Mouse (Mus musculus) erythroblast, embryonic 14.5 days (primary cell): ENCODE results near the gene Ctsw. TPM values are rescaled to one million over a fixed set of nuclear protein-coding genes. Genes with fewer than 3 reads are reported as not detected.

Source experiments
- H3K27me3 ChIP-seq: 2 replicates; pipeline ENCODE4 v1.6.1; 2012; ENCODE audit warnings: inconsistent platforms; ENCODE audit not compliant: control insufficient read depth
- H3K36me3 ChIP-seq: 2 replicates; pipeline ENCODE4 v1.6.1; 2012; ENCODE audit warnings: mild to moderate bottlenecking, inconsistent platforms; ENCODE audit not compliant: control insufficient read depth
- H3K4me1 ChIP-seq: 2 replicates; pipeline ENCODE4 v1.6.1; 2012; ENCODE audit warnings: inconsistent platforms; ENCODE audit not compliant: control insufficient read depth
- H3K4me3 ChIP-seq: replicated peaks from 2 replicates; pipeline ENCODE3; 2012; ENCODE audit warnings: moderate library complexity, mild to moderate bottlenecking, inconsistent platforms
- H3K9me3 ChIP-seq: 2 replicates; pipeline ENCODE4 v1.6.1; 2012; ENCODE audit warnings: low read length, inconsistent platforms, mixed read lengths; ENCODE audit not compliant: control insufficient read depth
- GATA1 ChIP-seq: IDR thresholded peaks from 2 replicates; pipeline ENCODE4 v1.6.1; 2012; ENCODE audit warnings: low read length, inconsistent platforms, mixed read lengths
- TAL1 ChIP-seq: IDR thresholded peaks from 3 replicates; pipeline ENCODE4 v1.6.1; 2012; ENCODE audit warnings: low read length, inconsistent platforms, mixed read lengths
- polyA plus RNA-seq: library from polyadenylated mRNA; stranded (reverse); fragments of >175 nt; gene quantifications from 2 replicates; pipeline ENCODE4 v1.2.3, GENCODE M21; 2012

Ctsw gene
- polyA plus RNA-seq, 1 experiment: not detected

GRCm38 (mm10) chr19:5456922-5457745, 11.2 kb downstream of the Ctsw start:
- peaks cover 10% of the 10 kb centered on the region for H3K27me3 ChIP-seq
- TF ChIP-seq TAL1 (no peak), GATA1 (no peak)
- H3K4me1 ChIP-seq: peaks cover 65% of the 10 kb centered on the region
- peaks cover 7% of the 10 kb centered on the region for H3K36me3 ChIP-seq
- H3K9me3 ChIP-seq: no peaks in the 10 kb centered on the region
- peak overlapping the region; percentile 76 for H3K4me3 ChIP-seq

- no peaks in the 10 kb centered on the region for H3K9me3 ChIP-seq
- H3K4me3 ChIP-seq: peak overlapping the region; percentile 76
- peaks cover 7% of the 10 kb centered on the region for H3K36me3 ChIP-seq
- H3K4me1 ChIP-seq: peaks cover 62% of the 10 kb centered on the region
- peaks cover 10% of the 10 kb centered on the region for H3K27me3 ChIP-seq
- TF ChIP-seq GATA1 (no peak), TAL1 (no peak)
Observed at GRCm38 (mm10) chr19:5456241-5456921, 11.9 kb downstream of the Ctsw start.

GRCm38 (mm10) chr19:5455568-5455967, 12.7 kb downstream of the Ctsw start:
- Histone ChIP-seq H3K36me3 (peaks cover 7% of the 10 kb centered on the region), H3K4me3 (no peak overlapping the region), H3K9me3 (no peaks in the 10 kb centered on the region), H3K27me3 (peaks cover 15% of the 10 kb centered on the region), H3K4me1 (peaks cover 54% of the 10 kb centered on the region)
- TF ChIP-seq GATA1 (no peak), TAL1 (no peak)

GRCm38 (mm10) chr19:5455037-5455436, 13.3 kb downstream of the Ctsw start:
- Histone ChIP-seq H3K36me3 (peaks cover 7% of the 10 kb centered on the region), H3K9me3 (no peaks in the 10 kb centered on the region), H3K27me3 (peaks cover 20% of the 10 kb centered on the region), H3K4me3 (no peak overlapping the region), H3K4me1 (peaks cover 50% of the 10 kb centered on the region)
- TF ChIP-seq TAL1: no peak
- no peak for TF ChIP-seq GATA1

- peaks cover 7% of the 10 kb centered on the region for H3K36me3 ChIP-seq
- peaks cover 42% of the 10 kb centered on the region for H3K4me1 ChIP-seq
- peaks cover 9% of the 10 kb centered on the region for H3K9me3 ChIP-seq
- TF ChIP-seq GATA1: no peak
- TF ChIP-seq TAL1: no peak
- no peak overlapping the region for H3K4me3 ChIP-seq
- peaks cover 50% of the 10 kb centered on the region for H3K27me3 ChIP-seq
Observed at GRCm38 (mm10) chr19:5451766-5452165, 16.5 kb downstream of the Ctsw start.

GRCm38 (mm10) chr19:5449673-5450072, 18.6 kb downstream of the Ctsw start:
- Histone ChIP-seq H3K27me3 (peaks cover 64% of the 10 kb centered on the region), H3K4me3 (no peak overlapping the region), H3K36me3 (peaks cover 2% of the 10 kb centered on the region), H3K9me3 (peaks cover 9% of the 10 kb centered on the region), H3K4me1 (peaks cover 23% of the 10 kb centered on the region)
- no peak for TF ChIP-seq TAL1
- no peak for TF ChIP-seq GATA1

- peaks cover 22% of the 10 kb centered on the region for H3K4me1 ChIP-seq
Observed at GRCm38 (mm10) chr19:5448354-5449150, 19.8 kb downstream of the Ctsw start.

GRCm38 (mm10) chr19:5447515-5448353, 20.6 kb downstream of the Ctsw start, which contains the start of gene Fosl1:
Gene Fosl1, plus strand, starts transcription at chr19:5447547.
- peak within 1 kb of the TSS; percentile 61 for H3K4me3 ChIP-seq
- H3K36me3 ChIP-seq: no peaks in the 10 kb centered on the region
- TF ChIP-seq GATA1 (no peak), TAL1 (no peak)
- H3K27me3 ChIP-seq: peaks cover 72% of the 10 kb centered on the region
- peaks cover 22% of the 10 kb centered on the region for H3K4me1 ChIP-seq
- peaks cover 9% of the 10 kb centered on the region for H3K9me3 ChIP-seq

More at GRCm38 (mm10) chr19:5448354-5449150, 19.8 kb downstream of the Ctsw start:
- peaks cover 9% of the 10 kb centered on the region for H3K9me3 ChIP-seq
- peak overlapping the region; percentile 61 for H3K4me3 ChIP-seq
- TF ChIP-seq GATA1 (no peak), TAL1 (no peak)
- peaks cover 72% of the 10 kb centered on the region for H3K27me3 ChIP-seq
- no peaks in the 10 kb centered on the region for H3K36me3 ChIP-seq
